Mouse (Mus musculus): ENCODE measurements around the gene Cnksr3. TPM values are rescaled to one million over a fixed set of nuclear protein-coding genes. Genes with fewer than 3 reads are reported as not detected.

The Cnksr3 gene
- polyA plus RNA-seq, 1 experiment from 2014 or later: 3.4 TPM

- Histone ChIP-seq H3K4me3 (no peak overlapping the region), H3K36me3 (no peaks in the 10 kb centered on the region), H3K9me3 (no peaks in the 10 kb centered on the region), H3K4me2 (no peak overlapping the region), H3K4me1 (replicated peaks) (peaks cover 10% of the 10 kb centered on the region; the same call in 1 of the 2 replicates), H3K9ac (no peak overlapping the region), H3K27me3 (no peaks in the 10 kb centered on the region), H3K27ac (no peak overlapping the region)
- 90% methylated on average over 9 of the region's 9 CpGs for WGBS
- no peak for ATAC-seq (ENCODE audit: low FRiP score)
Measured at GRCm38 (mm10) chr10:7191721-7192413, 20.2 kb downstream of the Cnksr3 start.

GRCm38 (mm10) chr10:7189194-7189593, 22.8 kb downstream of the Cnksr3 start:
- H3K4me2 ChIP-seq: no peak overlapping the region
- H3K9ac ChIP-seq: no peak overlapping the region
- WGBS: 86% methylated on average over 6 of the region's 6 CpGs
- no peak for ATAC-seq (ENCODE audit: low FRiP score)
- no peaks in the 10 kb centered on the region for H3K9me3 ChIP-seq
- 0 out of 2 replicates have a peak, but pooled peaks cover 6% of the 10 kb centered on the region for H3K4me1 ChIP-seq (replicated peaks)
- no peaks in the 10 kb centered on the region for H3K27me3 ChIP-seq
- no peaks in the 10 kb centered on the region for H3K36me3 ChIP-seq
- H3K4me3 ChIP-seq: no peak overlapping the region
- no peak overlapping the region for H3K27ac ChIP-seq

- Histone ChIP-seq H3K9ac (no peak overlapping the region), H3K36me3 (no peaks in the 10 kb centered on the region), H3K4me2 (no peak overlapping the region), H3K27ac (no peak overlapping the region), H3K9me3 (no peaks in the 10 kb centered on the region), H3K4me3 (no peak overlapping the region), H3K4me1 (replicated peaks) (peaks cover 12% of the 10 kb centered on the region; the same call in 1 of the 2 replicates), H3K27me3 (no peaks in the 10 kb centered on the region)
- ATAC-seq (ENCODE audit: low FRiP score): no peak
- WGBS: 70% methylated on average over 7 of the region's 7 CpGs
Measured at GRCm38 (mm10) chr10:7187881-7188280, 24.2 kb downstream of the Cnksr3 start.

- ATAC-seq (ENCODE audit: low FRiP score): no peak
- no peak overlapping the region for H3K4me2 ChIP-seq
- H3K4me3 ChIP-seq: no peak overlapping the region
- 94% methylated on average over 5 of the region's 5 CpGs for WGBS
- no peaks in the 10 kb centered on the region for H3K36me3 ChIP-seq
- H3K27ac ChIP-seq: no peak overlapping the region
- H3K27me3 ChIP-seq: no peaks in the 10 kb centered on the region
- H3K4me1 ChIP-seq (replicated peaks): peaks cover 10% of the 10 kb centered on the region; the same call in 1 of the 2 replicates
- H3K9ac ChIP-seq: no peak overlapping the region
- H3K9me3 ChIP-seq: no peaks in the 10 kb centered on the region
Measured at GRCm38 (mm10) chr10:7186992-7187391, 25.0 kb downstream of the Cnksr3 start.

GRCm38 (mm10) chr10:7186018-7186417, 26.0 kb downstream of the Cnksr3 start:
- H3K9ac ChIP-seq: no peak overlapping the region
- 95% methylated on average over 5 of the region's 5 CpGs for WGBS
- no peaks in the 10 kb centered on the region for H3K27me3 ChIP-seq
- no peak for ATAC-seq (ENCODE audit: low FRiP score)
- peaks cover 10% of the 10 kb centered on the region; the same call in 1 of the 2 replicates for H3K4me1 ChIP-seq (replicated peaks)
- no peak overlapping the region for H3K4me3 ChIP-seq
- no peak overlapping the region for H3K27ac ChIP-seq
- H3K36me3 ChIP-seq: no peaks in the 10 kb centered on the region
- no peaks in the 10 kb centered on the region for H3K9me3 ChIP-seq
- no peak overlapping the region for H3K4me2 ChIP-seq

- 40% methylated on average over 6 of the region's 6 CpGs for WGBS
Measured at GRCm38 (mm10) chr10:7183171-7183631, 28.8 kb downstream of the Cnksr3 start.

GRCm38 (mm10) chr10:7182555-7183170, 29.4 kb downstream of the Cnksr3 start:
- 72% methylated on average over 12 of the region's 12 CpGs for WGBS
- no peak overlapping the region for H3K9ac ChIP-seq
- H3K36me3 ChIP-seq: no peaks in the 10 kb centered on the region
- no peaks in the 10 kb centered on the region for H3K27me3 ChIP-seq
- H3K27ac ChIP-seq: 0 out of 2 replicates have a peak overlapping the region, but pooled peaks have one; percentile 42
- no peaks in the 10 kb centered on the region for H3K9me3 ChIP-seq
- H3K4me3 ChIP-seq: no peak overlapping the region
- peaks cover 7% of the 10 kb centered on the region; the same call in 1 of the 2 replicates for H3K4me1 ChIP-seq (replicated peaks)
- no peak overlapping the region for H3K4me2 ChIP-seq
- 0 out of 2 replicates have a peak, but pooled peaks have one; percentile 6 for ATAC-seq (ENCODE audit: low FRiP score)

More at GRCm38 (mm10) chr10:7183171-7183631, 28.8 kb downstream of the Cnksr3 start:
- H3K4me3 ChIP-seq: no peak overlapping the region
- no peak overlapping the region for H3K9ac ChIP-seq
- H3K4me1 ChIP-seq (replicated peaks): peaks cover 10% of the 10 kb centered on the region; the same call in 1 of the 2 replicates
- H3K27me3 ChIP-seq: no peaks in the 10 kb centered on the region
- no peaks in the 10 kb centered on the region for H3K9me3 ChIP-seq
- H3K4me2 ChIP-seq: no peak overlapping the region
- ATAC-seq (ENCODE audit: low FRiP score): 0 out of 2 replicates have a peak, but pooled peaks have one; percentile 37
- H3K27ac ChIP-seq: peak overlapping the region; percentile 42; the same call in 1 of the 2 replicates
- H3K36me3 ChIP-seq: no peaks in the 10 kb centered on the region

GRCm38 (mm10) chr10:7180296-7180695, 31.7 kb downstream of the Cnksr3 start:
- H3K4me1 ChIP-seq (replicated peaks): peaks cover 7% of the 10 kb centered on the region; the same call in 1 of the 2 replicates
- H3K27me3 ChIP-seq: no peaks in the 10 kb centered on the region
- 88% methylated on average over 5 of the region's 5 CpGs for WGBS
- no peak overlapping the region for H3K4me2 ChIP-seq
- H3K9ac ChIP-seq: no peak overlapping the region
- ATAC-seq (ENCODE audit: low FRiP score): no peak
- no peak overlapping the region for H3K4me3 ChIP-seq
- H3K27ac ChIP-seq: no peak overlapping the region
- no peaks in the 10 kb centered on the region for H3K36me3 ChIP-seq
- H3K9me3 ChIP-seq: no peaks in the 10 kb centered on the region

GRCm38 (mm10) chr10:7178571-7178970, 33.5 kb downstream of the Cnksr3 start:
- peaks cover 7% of the 10 kb centered on the region; the same call in 1 of the 2 replicates for H3K4me1 ChIP-seq (replicated peaks)
- H3K9me3 ChIP-seq: no peaks in the 10 kb centered on the region
- H3K9ac ChIP-seq: no peak overlapping the region
- no peak for ATAC-seq (ENCODE audit: low FRiP score)
- no peak overlapping the region for H3K27ac ChIP-seq
- H3K27me3 ChIP-seq: no peaks in the 10 kb centered on the region
- H3K4me2 ChIP-seq: no peak overlapping the region
- no peak overlapping the region for H3K4me3 ChIP-seq
- no peaks in the 10 kb centered on the region for H3K36me3 ChIP-seq
- WGBS: 82% methylated on average over 10 of the region's 10 CpGs

- no peaks in the 10 kb centered on the region for H3K27me3 ChIP-seq
Measured at GRCm38 (mm10) chr10:7176205-7176910, 35.7 kb downstream of the Cnksr3 start.

GRCm38 (mm10) chr10:7174480-7174879, 37.6 kb downstream of the Cnksr3 start:
- WGBS: 50% methylated on average over 2 of the region's 2 CpGs
- Histone ChIP-seq H3K4me1 (replicated peaks) (no peaks in the 10 kb centered on the region), H3K27ac (no peak overlapping the region), H3K9me3 (no peaks in the 10 kb centered on the region), H3K4me3 (no peak overlapping the region), H3K27me3 (no peaks in the 10 kb centered on the region), H3K36me3 (no peaks in the 10 kb centered on the region), H3K4me2 (no peak overlapping the region), H3K9ac (no peak overlapping the region)
- no peak for ATAC-seq (ENCODE audit: low FRiP score)

More at GRCm38 (mm10) chr10:7176205-7176910, 35.7 kb downstream of the Cnksr3 start:
- H3K9me3 ChIP-seq: no peaks in the 10 kb centered on the region
- no peak overlapping the region for H3K4me3 ChIP-seq
- no peaks in the 10 kb centered on the region for H3K36me3 ChIP-seq
- ATAC-seq (ENCODE audit: low FRiP score): no peak
- 95% methylated on average over 8 of the region's 8 CpGs for WGBS
- H3K27ac ChIP-seq: no peak overlapping the region
- H3K4me1 ChIP-seq (replicated peaks): no peaks in the 10 kb centered on the region
- no peak overlapping the region for H3K4me2 ChIP-seq
- H3K9ac ChIP-seq: no peak overlapping the region

GRCm38 (mm10) chr10:7173098-7173497, 38.9 kb downstream of the Cnksr3 start:
- H3K27me3 ChIP-seq: no peaks in the 10 kb centered on the region
- no peaks in the 10 kb centered on the region for H3K36me3 ChIP-seq
- no peak for ATAC-seq (ENCODE audit: low FRiP score)
- WGBS: 87% methylated on average over 1 of the region's 1 CpGs
- no peak overlapping the region for H3K9ac ChIP-seq
- H3K4me3 ChIP-seq: no peak overlapping the region
- H3K4me1 ChIP-seq (replicated peaks): no peaks in the 10 kb centered on the region
- H3K27ac ChIP-seq: no peak overlapping the region
- H3K9me3 ChIP-seq: no peaks in the 10 kb centered on the region
- H3K4me2 ChIP-seq: no peak overlapping the region
